Mouse (Mus musculus) CH12.LX (cell line): ENCODE results near the gene Gm21083. TPM values are rescaled to one million over a fixed set of nuclear protein-coding genes. Genes with fewer than 3 reads are reported as not detected.
A peak's percentile ranks its signal among the peaks of the same experiment; 100 is the strongest.
"Not testable (repeated sequence)": the region's sequence is repeated elsewhere in the genome, so short reads cannot be mapped to it uniquely, and the experiment has no call there.

Experiments used
- DNase-seq: peaks from one replicate; pipeline ENCODE4 v3.0.0-alpha.2; 2013; ENCODE audit errors: extremely low read depth
- H3K27ac ChIP-seq: 2 replicates; pipeline ENCODE4 v1.5.1; 2012; ENCODE audit warnings: low read depth, mild to moderate bottlenecking, control low read depth, moderate library complexity; ENCODE audit not compliant: insufficient read depth
- H3K27me3 ChIP-seq: replicated peaks from 2 replicates; pipeline ENCODE3; 2012; ENCODE audit warnings: inconsistent platforms
- H3K36me3 ChIP-seq, 2 experiments: replicated peaks in 1 of 2; 2 replicates each; pipeline versions ENCODE3 to v1.6.1; 2012; ENCODE audit warnings: inconsistent platforms in 1 of 2, low read length in 1 of 2, mild to moderate bottlenecking in 1 of 2, mixed read lengths in 1 of 2, moderate library complexity in 1 of 2; ENCODE audit not compliant: control insufficient read depth in 1 of 2, insufficient read depth in 1 of 2
- H3K4me1 ChIP-seq, 2 experiments: 2 replicates each; pipeline ENCODE4 v1.6.1; 2012; ENCODE audit warnings: inconsistent platforms in 1 of 2, moderate library complexity in 1 of 2; ENCODE audit not compliant: insufficient read depth in 2 of 2, control insufficient read depth in 1 of 2
- H3K4me2 ChIP-seq: 2 replicates; pipeline ENCODE4 v1.6.1; 2012; ENCODE audit warnings: low read depth, mild to moderate bottlenecking, control low read depth; ENCODE audit not compliant: poor library complexity, insufficient read depth, severe bottlenecking
- H3K4me3 ChIP-seq, 3 experiments: fragments of 150-350 bp in 1 of 3; sonication (generic) in 1 of 3; replicated peaks in 1 of 3; 2 replicates each; pipeline versions ENCODE3 to v1.5.1; 2011 to 2012; ENCODE audit warnings: low read depth in 2 of 3, low read length in 2 of 3, mild to moderate bottlenecking in 2 of 3, moderate library complexity in 2 of 3, control low read depth in 1 of 3, improper control_type of control experiment in 1 of 3, inconsistent platforms in 1 of 3, mixed read lengths in 1 of 3; ENCODE audit not compliant: poor library complexity in 1 of 3
- H3K79me2 ChIP-seq: replicated peaks from 2 replicates; pipeline ENCODE4 v1.6.1; 2012; ENCODE audit warnings: mild to moderate bottlenecking, moderate library complexity; ENCODE audit not compliant: control insufficient read depth, poor library complexity, insufficient read depth, severe bottlenecking; ENCODE audit errors: extremely low read depth
- H3K9ac ChIP-seq: 2 replicates; pipeline ENCODE4 v1.6.1; 2012; ENCODE audit warnings: low read depth, mild to moderate bottlenecking, control low read depth, moderate library complexity; ENCODE audit not compliant: insufficient read depth
- H3K9me3 ChIP-seq: replicated peaks from 2 replicates; pipeline ENCODE3; 2012; ENCODE audit warnings: low read length, inconsistent platforms, mixed read lengths
- CTCF ChIP-seq, 2 experiments: IDR thresholded peaks in 1 of 2; conservative IDR thresholded peaks in 1 of 2; 2 replicates each; pipeline ENCODE4 v1.5.1; 2011 to 2012; ENCODE audit warnings: low read depth in 2 of 2, low read length in 2 of 2, improper control_type of control experiment in 1 of 2, inconsistent platforms in 1 of 2, mild to moderate bottlenecking in 1 of 2, moderate library complexity in 1 of 2
- RAD21 ChIP-seq: IDR thresholded peaks from 2 replicates; pipeline ENCODE4 v1.6.1; 2011; ENCODE audit warnings: low read depth, mild to moderate bottlenecking, low read length, improper control_type of control experiment, moderate library complexity
- ZNF384 ChIP-seq: IDR thresholded peaks from 2 replicates; pipeline ENCODE4 v1.6.1; 2012; ENCODE audit warnings: low read depth, low read length, improper control_type of control experiment, inconsistent platforms
- dilution Hi-C: fragments of 300-500 bp; cut with MboI; formaldehyde crosslinking; loops from 2 replicates; pipeline ENCODE4 v1.14.3; 2020; ENCODE audit warnings: low sequenced_read_pairs; ENCODE audit not compliant: extremely low pct_unique_long_range_greater_than_20kb, extremely low pct_ligation_motif_present
- in situ Hi-C: fragments of 300-500 bp; cut with MboI; formaldehyde crosslinking; loops from 3 replicates; pipeline ENCODE4 v1.14.3; 2019; ENCODE audit warnings: low sequenced_read_pairs, low pct_ligation_motif_present, low pct_unique_long_range_greater_than_20kb, mixed read lengths
- polyA plus RNA-seq: library from polyadenylated mRNA; unstranded; fragments of >175 nt; gene quantifications from 2 replicates; pipeline ENCODE4 v1.2.1, GENCODE M21; 2012; ENCODE audit warnings: low read depth; ENCODE audit not compliant: insufficient read length
- total RNA-seq, 2 experiments: library from RNA; depleted of rRNA; stranded (reverse); fragments of 300-350 nt in 1 of 2; fragments of >200 nt in 1 of 2; gene quantifications; 2 replicates each; pipeline ENCODE4 v1.2.3; 2012 to 2014

The Gm21083 gene
- total and polyA plus RNA-seq, 3 experiments, result not detected

GRCm38 (mm10) chr5:15628136-15628535 lies 51.0 kb downstream of the Gm21083 start:
- H3K9me3 ChIP-seq, H3K4me1 ChIP-seq, H3K9ac ChIP-seq, H3K4me3 ChIP-seq, H3K79me2 ChIP-seq, H3K4me2 ChIP-seq, in situ Hi-C loops, H3K27ac ChIP-seq, dilution Hi-C loops, DNase-seq, H3K36me3 ChIP-seq, H3K27me3 ChIP-seq: not testable (repeated sequence)
- TF ChIP-seq CTCF (conservative IDR thresholded peaks at IDR 0.05 in 1 of 2, IDR thresholded peaks at IDR 0.05 in 1 of 2; ENCODE audit: low read depth in 2 of 2, low read length in 2 of 2), result peak in 1 of 2 experiments; percentile 17; a peak in 2 of 4 replicates

DNA sequence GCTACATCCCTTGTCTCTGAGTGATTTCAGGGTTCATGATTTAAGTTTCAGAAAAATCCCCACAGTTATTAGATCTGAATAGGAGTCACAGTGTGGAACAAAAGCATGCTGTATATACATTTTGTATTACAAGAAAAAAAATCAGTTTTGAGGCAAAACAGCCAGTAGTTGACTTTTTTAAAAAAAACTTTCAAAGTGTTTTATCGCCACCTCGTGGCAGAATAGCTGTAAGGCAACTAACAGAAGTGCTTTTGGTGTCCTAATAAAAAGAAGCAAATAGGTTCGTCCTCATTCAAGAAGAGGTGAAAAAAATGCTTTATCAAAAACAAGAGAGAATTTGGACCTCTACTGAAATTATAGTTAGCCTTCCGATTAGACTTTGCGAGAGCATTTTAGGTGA lies 52.9 kb downstream of the Gm21083 start:
- H3K4me1 ChIP-seq, H3K27ac ChIP-seq, H3K79me2 ChIP-seq, H3K4me2 ChIP-seq, dilution Hi-C loops, H3K27me3 ChIP-seq, H3K36me3 ChIP-seq, H3K9me3 ChIP-seq, H3K4me3 ChIP-seq, in situ Hi-C loops, H3K9ac ChIP-seq: not testable (repeated sequence)
- DNase-seq, result peak; percentile 18
- TF ChIP-seq ZNF384 (peak; percentile 64), RAD21 (peak; percentile 13), CTCF (conservative IDR thresholded peaks at IDR 0.05 in 1 of 2, IDR thresholded peaks at IDR 0.05 in 1 of 2; ENCODE audit: low read depth in 2 of 2, low read length in 2 of 2) (peak in 1 of 2 experiments; percentile 37; a peak in 2 of 4 replicates)

Other genes starting within 250 kb of the Gm21083 start
- not detected in 2 replicates for gene Gm21149, start 100.8 kb upstream of the Gm21083 start, total RNA-seq (2012; rRNA removed)
- not detected in 2 replicates for gene Gm21149, start 100.8 kb upstream of the Gm21083 start, total RNA-seq (2014; rRNA removed)
- not detected in 2 replicates for gene Gm21149, start 100.8 kb upstream of the Gm21083 start, polyA plus RNA-seq
- gene Gm21190, start 48.1 kb upstream of the Gm21083 start, total RNA-seq (2012; rRNA removed), result not detected in 2 replicates
- not detected in 2 replicates for gene Gm21190, start 48.1 kb upstream of the Gm21083 start, total RNA-seq (2014; rRNA removed)
- not detected in 2 replicates for gene Gm21190, start 48.1 kb upstream of the Gm21083 start, polyA plus RNA-seq
- not detected in 2 replicates for gene Speer4d, start 41.7 kb downstream of the Gm21083 start, total RNA-seq (2012; rRNA removed)
- not detected in 2 replicates for gene Speer4d, start 41.7 kb downstream of the Gm21083 start, total RNA-seq (2014; rRNA removed)
- gene Speer4d, start 41.7 kb downstream of the Gm21083 start, polyA plus RNA-seq, result not detected in 2 replicates
- gene 4930572O03Rik, start 79.7 kb downstream of the Gm21083 start, total RNA-seq (2012; rRNA removed), result not detected in 2 replicates
- gene 4930572O03Rik, start 79.7 kb downstream of the Gm21083 start, total RNA-seq (2014; rRNA removed), result not detected in 2 replicates
- gene 4930572O03Rik, start 79.7 kb downstream of the Gm21083 start, polyA plus RNA-seq, result not detected in 2 replicates
- not detected in 2 replicates for gene Speer4c, start 136.9 kb downstream of the Gm21083 start, total RNA-seq (2012; rRNA removed)
- not detected in 2 replicates for gene Speer4c, start 136.9 kb downstream of the Gm21083 start, total RNA-seq (2014; rRNA removed)
- gene Speer4c, start 136.9 kb downstream of the Gm21083 start, polyA plus RNA-seq, result not detected in 2 replicates